Mouse (Mus musculus): Measurements from ENCODE around the gene Immp2l.
A peak's percentile ranks its signal among the peaks of the same experiment; 100 is the strongest.

Immp2l gene

DNA sequence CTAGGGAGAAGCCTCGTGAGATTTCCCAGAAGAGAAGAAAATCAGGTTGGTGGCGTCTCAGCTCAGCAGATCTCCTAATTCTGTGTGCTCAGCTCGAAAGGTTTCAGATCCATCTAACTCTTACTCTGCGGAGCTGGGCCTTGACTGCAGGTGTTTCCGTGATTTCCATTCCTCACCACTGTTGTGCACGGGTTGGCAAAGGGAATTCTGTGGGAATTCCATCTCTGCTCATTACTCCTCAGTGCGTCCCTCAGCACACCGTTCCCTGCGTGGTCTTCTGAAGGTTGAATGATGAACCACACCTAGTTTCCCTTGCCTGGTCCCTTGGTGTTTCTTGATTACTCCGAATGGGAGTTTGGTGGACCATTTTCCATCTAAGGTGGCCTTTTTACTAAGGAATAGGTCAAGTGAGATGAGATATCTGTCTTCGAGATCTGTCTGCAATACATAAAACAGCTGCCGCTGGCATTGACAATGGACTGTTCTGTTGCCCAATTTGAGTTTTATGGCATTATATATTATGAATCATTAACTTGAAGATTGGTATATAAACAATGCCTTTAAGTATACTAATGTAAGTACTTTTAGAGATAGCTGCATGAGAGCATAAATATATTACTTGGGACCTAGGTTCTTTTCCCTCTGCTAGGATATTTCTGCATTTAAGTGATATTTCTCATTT is 23.3 kb downstream of the Immp2l start:
- no peak for DNase-seq (ENCODE audit: low read depth, low spot score)

DNA sequence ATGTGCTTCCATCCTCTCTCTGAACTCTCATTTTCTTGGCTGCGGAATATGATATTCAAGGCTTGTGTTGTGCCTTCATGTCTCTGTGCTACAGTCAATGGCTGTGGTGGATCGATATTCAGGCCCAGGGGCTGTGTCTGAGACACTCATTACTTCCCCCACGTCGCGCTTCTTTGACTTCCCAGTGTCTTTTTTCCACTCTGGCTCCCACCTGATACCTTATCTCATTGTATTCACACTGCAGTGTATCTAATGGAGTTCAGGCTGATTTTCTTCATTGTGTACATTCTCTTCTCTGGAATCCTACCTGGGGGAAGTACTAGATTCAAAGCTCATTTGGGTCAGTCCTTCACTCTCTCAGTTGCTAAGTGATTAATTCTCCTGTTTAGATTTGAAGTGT is 27.1 kb downstream of the Immp2l start:
- DNase-seq (ENCODE audit: low read depth, low spot score) = no peak

DNA sequence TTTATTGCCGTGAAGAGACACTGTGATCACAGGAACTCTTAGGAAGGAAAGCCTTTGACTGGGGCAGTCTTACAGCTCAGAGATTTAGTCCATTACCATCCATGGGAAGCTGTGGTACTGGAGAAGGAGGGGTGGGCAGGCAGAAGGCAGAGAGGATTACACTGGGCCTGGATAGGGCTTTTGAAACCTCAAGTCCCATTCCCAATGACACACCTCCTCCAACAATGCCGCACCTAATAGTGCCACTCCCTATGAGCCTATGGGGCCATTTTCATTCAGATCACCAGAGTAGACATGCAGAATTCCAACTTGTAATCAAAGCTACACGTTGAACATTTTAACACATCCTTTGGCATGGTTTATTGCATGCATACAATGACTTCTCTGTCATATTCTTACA is 29.0 kb downstream of the Immp2l start:
- DNase-seq (ENCODE audit: low read depth, low spot score) = no peak

DNA sequence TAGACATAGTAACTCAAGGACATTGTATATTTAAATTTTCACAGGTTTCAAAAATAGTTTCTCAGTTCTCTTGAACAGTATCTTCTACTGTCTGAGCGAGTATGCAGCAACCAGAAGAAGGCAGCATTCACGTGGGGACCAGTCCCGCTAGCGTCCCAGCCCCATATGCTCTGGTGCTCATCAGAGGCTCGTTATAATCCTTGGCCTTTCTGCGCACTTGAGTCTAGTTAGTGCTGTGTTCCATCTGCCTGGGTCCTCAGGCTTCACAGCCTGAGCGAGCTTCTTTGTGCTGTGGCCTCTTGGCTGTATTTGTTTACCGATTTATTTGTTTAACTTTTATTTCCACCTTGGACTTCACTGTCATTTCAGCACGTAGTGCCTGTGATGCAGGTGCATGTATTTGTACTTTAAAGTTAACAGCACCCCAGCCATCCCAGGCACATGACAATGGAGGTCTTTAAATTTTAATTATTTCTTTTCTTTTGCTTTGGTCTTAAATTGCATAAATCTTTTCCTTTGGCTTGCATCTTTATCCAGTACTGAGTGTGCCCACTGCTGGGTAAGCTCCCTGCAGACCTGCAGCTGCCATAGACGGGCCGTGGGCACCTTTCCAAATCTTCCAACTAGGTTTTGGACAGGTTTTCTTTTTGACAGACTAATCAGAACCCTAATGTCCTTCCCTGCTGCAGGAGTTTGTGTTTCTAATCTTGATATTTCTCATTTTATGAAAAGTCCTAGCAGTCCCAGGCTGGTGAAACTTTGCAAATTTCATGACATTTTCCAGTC is 30.3 kb downstream of the Immp2l start:
- peak; percentile 71 for DNase-seq (ENCODE audit: low read depth, low spot score)

DNA sequence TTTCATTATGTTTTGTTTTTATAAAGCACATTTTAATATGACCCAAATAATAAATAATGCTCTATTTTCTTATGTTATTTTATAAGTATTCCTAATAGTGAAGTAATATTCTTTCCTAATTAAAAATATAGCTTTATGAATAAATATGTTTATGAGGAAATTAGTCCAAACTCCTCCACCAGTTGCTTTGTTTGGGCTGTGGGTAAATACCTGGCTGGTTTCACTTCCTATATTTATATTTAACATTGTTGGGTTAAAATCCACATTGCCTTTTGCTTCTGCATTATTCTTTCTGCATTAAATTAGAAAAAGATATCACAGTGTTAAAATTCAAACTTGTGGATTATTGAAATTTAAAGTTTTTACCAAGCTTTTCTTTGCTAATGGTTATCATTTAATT is 32.1 kb downstream of the Immp2l start:
- no peak for DNase-seq (ENCODE audit: low read depth, low spot score)

DNA sequence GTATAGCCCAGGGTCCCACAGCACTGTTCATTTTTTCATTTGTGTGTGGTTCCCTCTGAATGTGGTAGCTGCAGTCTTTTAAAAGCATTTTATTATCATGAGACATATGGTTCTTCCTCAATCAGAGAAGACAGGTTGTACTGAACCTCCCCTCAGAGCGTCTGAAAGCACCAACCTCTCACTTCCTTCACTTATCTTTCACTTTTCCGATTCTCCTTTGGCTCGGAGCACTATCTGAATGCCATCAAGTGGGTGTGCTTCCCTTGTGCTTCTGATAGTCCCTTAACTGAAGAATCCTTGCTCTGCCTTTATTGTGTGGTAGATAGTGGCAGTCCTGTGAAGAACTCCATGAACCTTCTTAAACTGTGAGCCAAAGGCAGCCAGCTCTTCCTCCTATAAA is 39.4 kb downstream of the Immp2l start:
- peak; percentile 13 for DNase-seq (ENCODE audit: low read depth, low spot score)

DNA sequence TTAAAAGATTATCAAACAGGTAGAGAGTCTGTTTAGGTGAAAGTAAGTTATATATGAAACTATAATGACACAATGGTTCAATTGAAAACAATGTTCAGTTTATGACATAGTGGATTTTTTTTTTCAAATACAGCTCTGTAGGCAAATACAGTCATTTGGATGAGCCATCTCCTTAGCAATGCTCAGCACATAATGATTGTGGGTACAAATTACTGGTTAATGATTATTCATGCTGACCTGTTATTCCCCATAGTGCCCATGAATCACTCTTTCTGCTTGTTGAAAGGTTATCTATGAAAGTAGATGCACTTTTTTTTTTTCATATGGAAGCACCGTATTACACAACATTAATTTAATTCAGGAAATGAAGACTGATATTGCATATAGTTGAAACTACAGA is 58.0 kb downstream of the Immp2l start:
- no peak for DNase-seq (ENCODE audit: low read depth, low spot score)

DNA sequence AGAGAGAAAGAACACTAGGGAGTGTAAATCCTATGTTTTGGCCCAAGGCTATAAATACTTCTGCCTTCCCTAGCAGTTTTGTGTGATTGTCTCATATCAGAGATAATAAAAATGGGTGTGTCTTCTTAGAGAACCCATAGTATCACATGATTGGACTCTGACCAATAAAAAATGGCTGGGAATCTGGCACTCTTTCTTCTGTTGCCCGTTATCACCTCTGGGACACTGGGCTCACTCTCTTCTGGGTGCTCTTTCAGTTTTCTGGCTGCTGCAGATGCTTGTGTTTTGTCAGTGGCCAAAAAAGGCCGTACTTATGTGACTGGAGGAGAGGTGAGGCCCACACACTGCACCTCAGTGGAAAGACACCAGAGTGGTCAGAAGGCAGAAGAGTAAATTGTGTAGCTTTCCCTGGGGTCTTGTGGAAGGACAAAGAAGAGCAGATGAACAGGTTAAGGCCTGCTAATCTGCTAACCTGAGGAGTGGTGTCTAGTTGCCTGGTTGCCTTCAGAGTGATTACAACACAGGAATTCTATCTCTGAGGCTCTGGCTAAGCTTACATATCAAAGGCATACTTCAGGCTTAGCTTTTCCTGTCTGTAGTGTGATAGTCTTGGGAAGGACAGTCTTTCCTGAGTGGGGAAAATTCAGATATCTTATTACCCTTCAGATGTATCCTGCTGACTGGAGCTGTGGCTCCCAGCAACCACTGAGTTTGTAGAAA is 60.6 kb downstream of the Immp2l start:
- DNase-seq (ENCODE audit: low read depth, low spot score) = no peak

DNA sequence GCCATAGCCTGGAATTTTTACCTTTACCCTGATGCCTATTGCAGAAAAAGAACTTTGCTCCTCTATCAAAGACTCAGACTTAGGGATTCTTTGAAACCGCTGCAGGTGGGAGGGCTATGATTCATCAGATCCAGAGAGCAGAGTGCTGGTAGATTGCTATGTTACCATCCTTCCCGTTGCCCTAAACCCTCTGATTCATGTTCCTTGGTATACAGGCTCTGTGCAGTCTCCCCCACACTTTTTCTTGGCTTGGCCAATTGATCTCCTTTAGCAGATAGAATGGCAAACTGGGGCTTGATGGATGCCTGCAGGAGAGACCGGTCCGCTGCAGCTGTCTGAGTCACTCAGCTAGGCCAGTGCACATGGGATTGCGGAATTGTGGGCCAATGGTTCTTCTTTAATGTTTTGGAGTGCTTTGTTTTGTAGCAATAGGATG is 66.1 kb downstream of the Immp2l start:
- DNase-seq (ENCODE audit: low read depth, low spot score) = peak; percentile 89

DNA sequence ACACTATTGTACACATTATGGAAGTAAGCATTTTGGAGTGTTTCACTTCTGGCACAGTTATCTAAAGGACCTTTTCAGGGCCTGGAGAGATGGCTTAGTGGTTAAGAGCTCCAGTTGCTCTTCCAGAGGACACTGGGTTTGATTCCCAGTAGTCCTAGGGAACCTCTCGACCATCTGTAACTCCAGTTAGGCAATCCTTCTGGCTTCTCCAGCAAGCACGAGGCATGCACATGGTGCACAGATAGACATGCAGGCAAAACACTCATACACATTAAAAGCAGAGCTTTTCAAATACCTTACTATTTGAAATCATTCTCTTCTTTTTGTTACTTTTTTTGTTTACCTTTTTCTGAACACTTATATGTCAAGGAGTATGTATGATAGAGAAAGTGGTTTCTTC is 66.9 kb downstream of the Immp2l start:
- DNase-seq (ENCODE audit: low read depth, low spot score) = no peak

DNA sequence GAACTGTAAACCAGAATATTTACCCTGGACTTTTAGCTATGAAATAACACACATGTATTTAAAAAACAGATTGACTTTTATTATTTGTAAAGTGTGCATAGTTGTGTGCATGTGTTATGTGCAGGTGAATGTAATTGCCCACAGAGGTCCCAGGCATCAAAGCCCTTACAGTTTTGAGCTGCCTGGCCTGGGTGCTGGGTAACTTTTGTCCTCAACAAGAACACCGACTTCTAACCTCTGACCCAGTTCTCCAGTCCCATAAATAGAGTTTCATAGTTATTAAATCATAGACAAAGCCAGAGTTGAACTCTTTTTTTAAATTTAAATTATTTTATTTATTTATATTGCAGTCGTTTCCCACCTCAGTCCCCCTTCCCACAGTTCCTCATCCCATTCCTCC is 67.4 kb downstream of the Immp2l start:
- no peak for DNase-seq (ENCODE audit: low read depth, low spot score)

DNA sequence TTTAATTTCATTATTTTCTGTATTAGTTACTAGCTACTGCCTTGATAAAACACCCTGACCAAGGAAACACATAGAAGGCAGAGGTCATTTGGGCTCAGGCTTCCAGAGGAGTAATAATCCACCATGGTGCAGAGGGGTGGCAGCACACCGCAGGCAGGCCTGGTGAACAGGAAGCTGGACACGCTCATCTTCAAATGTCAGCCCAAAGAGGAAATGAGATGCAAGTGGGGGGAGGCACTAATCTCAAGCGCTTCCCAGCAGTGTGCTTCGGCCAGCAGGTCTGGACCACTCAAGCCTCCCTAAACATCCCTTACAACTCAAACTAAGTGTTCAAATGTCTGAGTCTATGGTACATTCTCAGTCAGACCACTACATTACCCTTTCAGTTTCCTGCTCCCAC is 72.2 kb downstream of the Immp2l start:
- no peak for DNase-seq (ENCODE audit: low read depth, low spot score)

DNA sequence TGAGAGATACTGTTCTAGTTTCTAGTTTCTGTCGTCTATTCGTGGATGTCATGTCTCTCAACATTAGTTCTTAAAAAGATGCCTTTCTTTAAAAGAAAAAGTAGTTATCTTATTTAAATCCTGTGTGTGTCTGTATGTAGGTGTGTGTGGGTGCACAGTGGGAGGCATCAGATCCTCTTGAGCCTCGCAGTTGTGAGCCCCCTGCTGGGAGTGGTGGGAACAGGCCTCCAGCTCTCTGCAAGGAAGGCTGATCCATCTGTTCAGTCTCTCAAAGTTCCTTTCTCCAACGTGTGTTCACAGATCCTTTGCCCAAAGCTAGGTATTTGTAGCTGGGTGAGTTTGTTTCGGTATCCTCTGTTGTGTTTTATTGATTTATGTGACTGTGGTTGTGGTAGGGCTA is 73.5 kb downstream of the Immp2l start:
- peak; percentile 62 for DNase-seq (ENCODE audit: low read depth, low spot score)

DNA sequence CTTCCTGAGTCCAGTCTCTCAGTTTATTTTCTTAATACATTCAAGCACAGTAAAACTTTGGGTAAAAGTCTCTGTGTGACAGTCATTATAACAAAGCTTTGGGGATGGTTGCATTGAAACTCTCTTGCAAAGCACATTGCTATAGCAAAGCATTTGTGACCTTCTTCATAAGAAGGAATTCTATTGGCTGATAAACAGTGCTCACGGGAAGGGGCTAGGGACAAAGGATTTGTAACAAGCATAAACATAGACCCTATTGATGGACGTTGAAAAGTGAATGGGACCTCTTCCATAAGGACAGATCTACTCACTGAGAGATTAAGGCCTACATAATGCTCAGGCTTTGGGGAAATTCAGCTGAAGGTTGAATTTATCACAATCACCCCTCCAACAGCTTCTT is 85.1 kb downstream of the Immp2l start:
- DNase-seq (ENCODE audit: low read depth, low spot score) = no peak

DNA sequence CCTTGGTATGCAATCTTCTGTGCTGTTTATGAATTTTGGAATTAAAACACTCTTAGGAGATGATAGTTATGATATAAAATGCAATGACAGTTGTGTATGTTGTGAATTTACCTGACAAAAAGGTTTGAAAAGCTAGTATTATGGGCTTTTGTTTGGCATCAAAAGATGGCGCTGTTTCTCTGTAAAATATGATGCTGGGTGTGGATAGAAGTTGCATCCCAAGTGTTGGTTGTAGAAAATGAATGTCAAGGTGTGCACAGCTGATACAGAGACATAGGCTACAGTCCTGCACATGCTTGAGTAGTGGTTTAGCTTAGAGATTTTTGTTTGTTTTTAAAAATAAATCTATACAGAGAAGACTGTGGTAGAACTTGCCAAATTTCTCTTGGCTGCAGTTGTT is 87.6 kb downstream of the Immp2l start:
- peak; percentile 72 for DNase-seq (ENCODE audit: low read depth, low spot score)

DNA sequence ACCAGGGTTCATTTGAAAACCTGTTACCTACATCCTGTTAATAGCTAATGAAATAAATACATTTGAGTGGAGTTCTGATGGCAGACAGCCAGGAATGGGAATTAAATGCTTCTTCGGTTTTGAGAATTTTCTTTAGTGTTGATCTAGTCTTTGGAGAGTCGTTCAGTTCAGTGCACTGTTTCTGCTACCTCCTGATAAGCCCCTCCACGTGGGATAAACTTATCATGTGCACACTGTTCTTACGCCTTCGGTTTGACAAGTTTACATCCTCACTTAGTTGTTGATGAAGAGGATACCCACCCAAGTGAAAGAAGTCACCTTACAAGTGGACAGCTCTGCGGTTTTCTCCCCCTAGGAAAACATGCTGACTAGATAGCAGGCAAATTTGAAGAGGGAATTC is 88.2 kb downstream of the Immp2l start:
- DNase-seq (ENCODE audit: low read depth, low spot score) = no peak

DNA sequence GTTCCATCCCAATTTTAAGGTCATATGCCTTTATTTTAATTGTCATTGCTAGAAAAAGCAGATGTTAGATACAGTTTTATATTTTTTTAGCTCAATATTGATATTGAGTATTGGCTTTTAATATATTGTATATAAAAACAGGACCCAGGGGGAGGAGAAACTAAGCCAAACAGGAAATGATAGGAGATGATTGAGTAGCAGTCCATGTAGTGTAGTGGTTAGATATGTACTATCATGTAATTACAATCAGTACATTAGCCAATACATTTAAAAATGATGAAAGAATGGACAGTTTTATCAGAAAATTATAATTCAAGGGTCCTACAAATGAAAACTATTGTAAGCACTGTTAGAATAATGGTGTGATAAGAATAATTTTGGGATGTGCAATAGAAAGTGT is 94.5 kb downstream of the Immp2l start:
- no peak for DNase-seq (ENCODE audit: low read depth, low spot score)

DNA sequence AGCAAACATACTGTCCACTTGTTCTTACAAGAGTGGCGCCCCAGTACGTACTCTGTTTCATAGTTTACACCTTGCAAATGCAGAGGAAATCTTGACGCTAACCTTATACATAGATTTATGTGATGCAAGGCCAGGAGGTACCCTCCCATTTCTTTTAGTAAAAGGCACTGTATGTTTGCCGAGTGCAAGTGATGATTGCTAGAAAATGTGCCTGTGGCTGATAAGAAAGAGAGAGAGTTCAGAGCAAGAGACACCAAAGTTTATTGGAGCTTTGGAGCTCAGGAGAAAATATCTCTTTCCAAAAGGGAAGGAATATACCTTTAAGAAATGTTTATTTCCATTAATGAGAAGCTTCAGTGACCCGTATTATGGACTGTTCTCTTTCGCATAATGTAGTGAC is 95.8 kb downstream of the Immp2l start:
- DNase-seq (ENCODE audit: low read depth, low spot score) = no peak

DNA sequence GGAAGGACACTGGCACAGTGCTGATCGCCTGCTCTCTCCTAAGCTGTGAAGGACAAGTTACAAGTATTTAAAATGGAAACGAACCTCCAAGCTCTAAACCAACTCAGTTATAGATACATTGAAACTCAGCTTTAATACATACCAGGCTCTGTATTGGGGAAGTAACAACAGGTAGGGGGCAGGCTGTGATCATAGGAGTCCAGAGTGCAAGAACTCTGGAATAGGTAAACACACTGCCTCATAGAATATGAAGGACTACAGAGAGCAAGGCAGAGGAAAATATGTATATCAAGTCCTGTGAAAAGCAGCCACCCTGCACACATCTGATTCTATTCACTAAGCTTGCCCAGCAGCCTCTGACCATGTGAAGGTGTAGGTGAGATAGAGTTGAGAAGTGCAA is 99.3 kb downstream of the Immp2l start:
- no peak for DNase-seq (ENCODE audit: low read depth, low spot score)

DNA sequence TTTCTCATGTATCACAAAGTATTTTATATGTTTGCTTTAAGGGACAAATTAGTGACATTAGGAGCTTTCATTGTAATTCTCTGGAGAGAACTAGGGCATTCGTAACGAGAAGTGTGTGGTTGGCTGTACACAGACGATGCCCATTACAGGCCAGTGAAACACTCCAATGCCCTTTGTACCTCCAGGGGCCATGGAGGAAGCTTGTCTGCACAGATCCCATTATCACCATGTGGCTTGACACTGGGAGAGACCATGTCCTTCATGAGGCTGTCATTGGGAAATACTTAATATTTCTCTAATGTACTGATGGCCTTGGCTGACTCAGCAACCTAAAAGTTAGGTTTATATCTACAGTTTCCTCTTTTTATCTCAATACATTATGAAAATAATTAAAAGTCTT is 111.0 kb downstream of the Immp2l start:
- DNase-seq (ENCODE audit: low read depth, low spot score) = no peak

DNA sequence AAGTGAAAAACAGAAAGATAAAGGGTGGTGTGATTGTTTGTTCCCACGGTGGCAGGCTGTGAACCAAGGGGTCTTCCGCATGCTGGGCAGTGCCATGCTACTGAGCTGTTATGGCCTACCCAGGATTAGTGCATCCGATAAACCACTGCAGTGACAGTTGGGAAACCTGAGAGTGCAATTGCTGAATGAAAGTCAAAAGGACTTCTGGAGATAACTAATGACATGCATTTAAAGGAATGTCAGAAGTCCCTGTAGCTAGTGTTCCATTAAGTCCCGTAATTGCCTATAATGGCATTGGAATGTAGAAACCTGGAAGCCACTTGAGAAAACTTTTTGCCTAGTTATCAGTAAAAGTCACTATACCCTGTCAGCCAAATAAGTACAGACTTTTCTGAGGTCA is 135.7 kb downstream of the Immp2l start:
- DNase-seq (ENCODE audit: low read depth, low spot score) = no peak

DNA sequence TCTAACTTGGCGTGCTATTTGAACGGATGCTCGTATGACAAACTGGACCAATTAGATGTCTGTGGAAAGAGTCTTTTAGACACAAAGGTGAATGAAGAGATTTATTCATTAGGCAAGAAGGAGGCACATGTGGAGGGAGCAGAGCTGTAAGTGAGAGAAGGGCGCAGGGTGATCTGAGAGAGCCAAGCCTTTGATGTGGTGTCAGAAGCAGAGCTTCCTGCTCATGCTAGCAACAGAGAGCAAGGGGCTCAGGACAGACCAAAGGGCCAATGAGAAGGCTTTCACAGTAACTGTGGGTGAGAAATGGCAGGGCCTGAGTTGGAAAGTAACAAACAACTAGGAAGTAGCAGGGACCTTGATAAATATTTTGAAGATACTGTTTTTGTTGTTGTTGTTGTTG is 143.9 kb downstream of the Immp2l start:
- no peak for DNase-seq (ENCODE audit: low read depth, low spot score)

DNA sequence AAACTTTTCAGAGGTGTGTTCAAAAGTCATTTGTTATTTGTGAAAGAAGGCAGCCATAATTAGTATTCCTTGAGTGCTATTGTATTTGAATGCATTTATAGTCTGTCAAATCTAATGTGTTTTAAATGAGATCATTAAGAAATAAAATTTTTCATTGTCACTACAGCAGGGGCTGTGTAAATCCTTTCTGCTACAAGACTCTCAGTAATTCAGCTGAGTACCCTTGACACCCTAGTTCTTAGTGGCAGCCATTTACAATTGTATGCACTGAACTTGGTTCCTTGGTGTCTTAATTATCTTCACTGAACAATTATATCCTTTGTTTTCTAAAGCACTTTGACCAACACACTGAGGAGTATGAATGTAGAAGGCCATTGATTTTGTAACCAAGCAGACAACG is 146.2 kb downstream of the Immp2l start:
- DNase-seq (ENCODE audit: low read depth, low spot score) = no peak
